Mouse (Mus musculus): Measurements from ENCODE around the gene Zfp830. TPM values are rescaled to one million over a fixed set of nuclear protein-coding genes. Genes with fewer than 3 reads are reported as not detected.

The Zfp830 gene
- polyA plus RNA-seq, 1 experiment from 2014 or later = 34.7 TPM

DNA sequence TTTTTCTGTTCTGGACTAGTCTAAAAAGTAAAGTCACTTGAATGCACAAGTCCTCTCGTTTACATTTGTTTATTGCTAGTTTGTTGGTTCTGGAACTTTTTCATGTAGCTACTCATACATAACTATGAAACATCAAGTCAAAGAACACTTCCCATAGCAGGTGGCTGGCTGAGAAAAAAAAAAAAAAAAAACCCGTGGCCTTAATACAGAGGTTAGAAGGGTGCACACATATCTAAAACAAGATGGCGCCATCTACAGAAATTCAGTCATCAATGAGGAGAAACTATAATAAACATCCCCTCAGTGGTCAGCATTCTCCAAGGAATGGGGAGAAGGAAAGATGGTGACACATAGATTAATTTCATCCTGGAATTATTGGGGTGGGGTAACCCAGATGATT is 43.2 kb downstream of the Zfp830 start:
- Histone ChIP-seq H3K36me3 (ENCODE audit: control insufficient read depth, insufficient read depth, low read length) (peaks cover 2% of the 10 kb centered on the region; the same call in 1 of the 2 replicates), H3K27me3 (ENCODE audit: control insufficient read depth, insufficient read depth, low read length) (no peaks in the 10 kb centered on the region), H3K27ac (ENCODE audit: low read depth, low read length) (no peak overlapping the region), H3K9ac (ENCODE audit: low read length) (no peak overlapping the region), H3K4me2 (ENCODE audit: low read depth) (no peak overlapping the region), H3K4me3 (ENCODE audit: low read depth, low read length) (no peak overlapping the region), H3K4me1 (ENCODE audit: control insufficient read depth, insufficient read depth, low read length) (no peaks in the 10 kb centered on the region), H3K9me3 (ENCODE audit: control insufficient read depth, low read length) (no peaks in the 10 kb centered on the region)
- ATAC-seq (ENCODE audit: insufficient read depth, low FRiP score, low TSS enrichment) (no peak), DNase-seq (ENCODE audit: low spot score) (no peak)
- WGBS = 85% methylated on average over 3 of the region's 3 CpGs

DNA sequence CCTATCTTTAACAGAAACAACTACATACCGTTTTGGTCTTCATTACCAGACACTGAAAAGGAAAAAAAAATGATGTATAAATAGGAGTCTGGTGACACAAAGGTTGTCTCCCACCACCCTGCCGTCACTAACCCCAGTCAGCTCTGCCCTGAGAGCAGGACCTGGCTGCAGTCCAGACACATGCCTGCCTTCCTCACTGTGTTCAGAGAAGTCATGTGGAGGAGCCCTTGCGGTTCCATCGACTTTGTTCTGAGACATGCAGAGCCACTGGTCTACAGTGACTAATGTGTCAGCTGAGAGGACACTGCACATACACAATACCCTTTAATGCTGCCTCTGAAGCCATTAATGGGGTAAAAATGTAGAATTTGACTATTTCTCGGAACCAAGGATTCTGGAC is 44.3 kb downstream of the Zfp830 start:
- no peak for DNase-seq (ENCODE audit: low spot score)
- 77% methylated on average over 5 of the region's 5 CpGs for WGBS
- no peaks in the 10 kb centered on the region for H3K4me1 ChIP-seq (ENCODE audit: control insufficient read depth, insufficient read depth, low read length)
- no peaks in the 10 kb centered on the region for H3K9me3 ChIP-seq (ENCODE audit: control insufficient read depth, low read length)
- no peak for ATAC-seq (ENCODE audit: insufficient read depth, low FRiP score, low TSS enrichment)
- no peak overlapping the region for H3K4me2 ChIP-seq (ENCODE audit: low read depth)
- no peak overlapping the region for H3K4me3 ChIP-seq (ENCODE audit: low read depth, low read length)
- H3K36me3 ChIP-seq (ENCODE audit: control insufficient read depth, insufficient read depth, low read length) = 0 out of 2 replicates have a peak, but pooled peaks cover 2% of the 10 kb centered on the region
- no peaks in the 10 kb centered on the region for H3K27me3 ChIP-seq (ENCODE audit: control insufficient read depth, insufficient read depth, low read length)
- no peak overlapping the region for H3K9ac ChIP-seq (ENCODE audit: low read length)
- no peak overlapping the region for H3K27ac ChIP-seq (ENCODE audit: low read depth, low read length)

Other genes with a start within 250 kb of the Zfp830 start
- 0.29 and 0.39 TPM in 2 replicates for gene Cct6b, start within 50 bp of the Zfp830 start, polyA plus RNA-seq (2014; fragmentation: Nextera tagmentation; extraction: Ambion mirVana)
- 50.4 and 52.9 TPM in 2 replicates for gene Lig3, start 16.8 kb downstream of the Zfp830 start, polyA plus RNA-seq (2014; fragmentation: Nextera tagmentation; extraction: Ambion mirVana)
- gene Rffl, start 106.9 kb downstream of the Zfp830 start, polyA plus RNA-seq (2014; fragmentation: Nextera tagmentation; extraction: Ambion mirVana) = 10.2 and 11.9 TPM in 2 replicates
- gene Rad51d, start 126.3 kb downstream of the Zfp830 start, polyA plus RNA-seq (2014; fragmentation: Nextera tagmentation; extraction: Ambion mirVana) = 14.8 and 17.9 TPM in 2 replicates
- gene Fndc8, start 127.8 kb downstream of the Zfp830 start, polyA plus RNA-seq (2014; fragmentation: Nextera tagmentation; extraction: Ambion mirVana) = 0.13 and 0.39 TPM in 2 replicates
- gene Nle1, start 144.1 kb downstream of the Zfp830 start, polyA plus RNA-seq (2014; fragmentation: Nextera tagmentation; extraction: Ambion mirVana) = 28.8 and 29.9 TPM in 2 replicates
- gene Unc45b, start 146.2 kb downstream of the Zfp830 start, polyA plus RNA-seq (2014; fragmentation: Nextera tagmentation; extraction: Ambion mirVana) = 7.5 and 8.3 TPM in 2 replicates
- gene Slfn5, start 187.0 kb downstream of the Zfp830 start, polyA plus RNA-seq (2014; fragmentation: Nextera tagmentation; extraction: Ambion mirVana) = 0.74 and 0.86 TPM in 2 replicates
- gene Slfn9, start 227.5 kb downstream of the Zfp830 start, polyA plus RNA-seq (2014; fragmentation: Nextera tagmentation; extraction: Ambion mirVana) = 7.2 and 9.8 TPM in 2 replicates

Measured in neural tube, embryonic 11.5 days (tissue).